Mouse (Mus musculus) liver, adult 2 months (tissue): ENCODE measurements around the gene Slc25a47. TPM values are rescaled to one million over a fixed set of nuclear protein-coding genes. Genes with fewer than 3 reads are reported as not detected.
"Not testable (repeated sequence)": the region's sequence is repeated elsewhere in the genome, so short reads cannot be mapped to it uniquely, and the experiment has no call there.

Experiments used
- DNase-seq: peaks from one replicate; pipeline ENCODE4 v3.0.0-alpha.2; 2011; ENCODE audit warnings: low read depth, low spot score; ENCODE audit errors: extremely low read depth
- H3K27ac ChIP-seq: fragments of 200-500 bp; replicated peaks from 2 replicates; pipeline ENCODE4 v1.5.1; 2012; ENCODE audit warnings: low read depth, mild to moderate bottlenecking, control low read depth, inconsistent platforms, low read length; ENCODE audit not compliant: insufficient read depth
- H3K27me3 ChIP-seq: fragments of 200-500 bp; 2 replicates; pipeline ENCODE4 v1.6.1; 2012; ENCODE audit warnings: mild to moderate bottlenecking, moderate library complexity, low read length, inconsistent platforms; ENCODE audit not compliant: control insufficient read depth, insufficient read depth
- H3K36me3 ChIP-seq: fragments of 200-500 bp; 2 replicates; pipeline ENCODE4 v1.6.1; 2012; ENCODE audit warnings: low read length, inconsistent platforms; ENCODE audit not compliant: control insufficient read depth, insufficient read depth
- H3K4me1 ChIP-seq: fragments of 200-500 bp; 2 replicates; pipeline ENCODE4 v1.6.1; 2011; ENCODE audit warnings: low read length; ENCODE audit not compliant: control insufficient read depth, insufficient read depth
- H3K4me3 ChIP-seq: fragments of 200-500 bp; 2 replicates; pipeline ENCODE4 v1.5.1; 2011; ENCODE audit warnings: low read depth, mild to moderate bottlenecking, control low read depth, low read length, moderate library complexity; ENCODE audit not compliant: insufficient read depth
- H3K79me2 ChIP-seq: fragments of 200-500 bp; 2 replicates; pipeline ENCODE4 v1.6.1; 2012; ENCODE audit warnings: inconsistent platforms, mild to moderate bottlenecking, low read length, moderate library complexity; ENCODE audit not compliant: control insufficient read depth, insufficient read depth
- H3K9ac ChIP-seq: fragments of 200-500 bp; 2 replicates; pipeline ENCODE4 v1.6.1; 2012; ENCODE audit warnings: low read depth, mild to moderate bottlenecking, control low read depth, inconsistent platforms, low read length
- CTCF ChIP-seq: fragments of 200-500 bp; IDR thresholded peaks from 2 replicates; pipeline ENCODE4 v1.5.1; 2011; ENCODE audit warnings: low read depth, low read length, control low read depth
- POLR2A ChIP-seq: fragments of 200-500 bp; IDR thresholded peaks from 2 replicates; pipeline ENCODE4 v1.6.1; 2011; ENCODE audit warnings: low read length, control low read depth; ENCODE audit not compliant: insufficient read depth; ENCODE audit errors: extremely low read depth
- WGBS: fragments of 180-500 bp; shearing (Covaris S2); methylation state at CpG from one replicate; pipeline ENCODE4 v1.1.7; 2018; 5-methylcytosine and 5-hydroxymethylcytosine counted together
- polyA plus RNA-seq: library from polyadenylated mRNA; depleted of rRNA; stranded (reverse); fragments of >200 nt; gene quantifications from 2 replicates; pipeline ENCODE4 v1.2.3, GENCODE M21; 2012
- total RNA-seq: library from RNA; depleted of rRNA; stranded (reverse); fragments of >200 nt; gene quantifications from 2 replicates; pipeline ENCODE4 v1.2.3, GENCODE M21; 2014

Gene Slc25a47
- total and polyA plus RNA-seq, 2 experiments, result 616 to 626 TPM

- Histone ChIP-seq H3K79me2 (peaks cover 18% of the 10 kb centered on the region; the same call in 1 of the 2 replicates), H3K27me3 (no peaks in the 10 kb centered on the region), H3K4me3 (no peak overlapping the region), H3K9ac (no peak overlapping the region), H3K27ac (no peak overlapping the region), H3K36me3 (no peaks in the 10 kb centered on the region), H3K4me1 (peaks cover 21% of the 10 kb centered on the region)
- DNase-seq, result no peak
- WGBS, result 33% methylated on average over 5 of the region's 5 CpGs
- TF ChIP-seq POLR2A, result no peak
- TF ChIP-seq CTCF, result no peak
Measured at GRCm38 (mm10) chr12:108834786-108835185, 1.1 kb upstream of the Slc25a47 start.

GRCm38 (mm10) chr12:108835208-108835839 is 522 bp upstream of the Slc25a47 start:
- no peaks in the 10 kb centered on the region for H3K27me3 ChIP-seq
- TF ChIP-seq CTCF, result no peak
- no peak for TF ChIP-seq POLR2A
- no peak for DNase-seq
- no peaks in the 10 kb centered on the region for H3K36me3 ChIP-seq
- H3K9ac ChIP-seq, result peak overlapping the region; percentile 77
- peaks cover 21% of the 10 kb centered on the region for H3K4me1 ChIP-seq
- H3K27ac ChIP-seq, result peak overlapping the region; percentile 59
- H3K4me3 ChIP-seq, result peak overlapping the region; percentile 63
- peaks cover 18% of the 10 kb centered on the region; the same call in 1 of the 2 replicates for H3K79me2 ChIP-seq
- WGBS, result 3% methylated on average over 51 of the region's 51 CpGs

- TF ChIP-seq POLR2A (no peak), CTCF (no peak)
- H3K9ac ChIP-seq, result peak overlapping the region; percentile 84
- H3K36me3 ChIP-seq, result no peaks in the 10 kb centered on the region; the same call in 1 of the 2 replicates
- 23% methylated on average over 7 of the region's 7 CpGs for WGBS
- H3K79me2 ChIP-seq, result peaks cover 18% of the 10 kb centered on the region; the same call in 1 of the 2 replicates
- H3K27ac ChIP-seq, result peak overlapping the region; percentile 84
- no peaks in the 10 kb centered on the region for H3K27me3 ChIP-seq
- DNase-seq, result no peak
- peaks cover 21% of the 10 kb centered on the region for H3K4me1 ChIP-seq
- H3K4me3 ChIP-seq, result peak overlapping the region; percentile 81
Measured at GRCm38 (mm10) chr12:108836722-108837121, 876 bp downstream of the Slc25a47 start.

GRCm38 (mm10) chr12:108841181-108841580 is 5.3 kb downstream of the Slc25a47 start:
- 86% methylated on average over 6 of the region's 6 CpGs for WGBS

GRCm38 (mm10) chr12:108842663-108843062 is 6.8 kb downstream of the Slc25a47 start:
- Histone ChIP-seq H3K36me3 (peaks cover 2% of the 10 kb centered on the region; the same call in 1 of the 2 replicates), H3K27ac (no peak overlapping the region), H3K9ac (no peak overlapping the region), H3K27me3 (no peaks in the 10 kb centered on the region), H3K4me3 (no peak overlapping the region), H3K4me1 (peaks cover 7% of the 10 kb centered on the region), H3K79me2 (no peaks in the 10 kb centered on the region)
- 78% methylated on average over 7 of the region's 7 CpGs for WGBS
- TF ChIP-seq CTCF (no peak), POLR2A (no peak)
- no peak for DNase-seq

More at GRCm38 (mm10) chr12:108841181-108841580, 5.3 kb downstream of the Slc25a47 start:
- Histone ChIP-seq H3K9ac (no peak overlapping the region), H3K27ac (no peak overlapping the region), H3K4me1 (peaks cover 19% of the 10 kb centered on the region), H3K36me3 (peaks cover 2% of the 10 kb centered on the region; the same call in 1 of the 2 replicates), H3K4me3 (no peak overlapping the region), H3K27me3 (no peaks in the 10 kb centered on the region), H3K79me2 (peaks cover 12% of the 10 kb centered on the region; the same call in 1 of the 2 replicates)
- TF ChIP-seq POLR2A (no peak), CTCF (no peak)
- no peak for DNase-seq

- not testable (repeated sequence) for H3K27me3 ChIP-seq, H3K9ac ChIP-seq, H3K27ac ChIP-seq, H3K4me1 ChIP-seq, H3K36me3 ChIP-seq, H3K4me3 ChIP-seq, H3K79me2 ChIP-seq
- DNase-seq, result peak; percentile 32
- WGBS, result 75% methylated on average over 3 of the region's 3 CpGs
Measured at GRCm38 (mm10) chr12:108848033-108848432, 12.2 kb downstream of the Slc25a47 start.
